Comparison of ENCODE assay signal across 10 mouse cellular contexts in the genomic region with DNA sequence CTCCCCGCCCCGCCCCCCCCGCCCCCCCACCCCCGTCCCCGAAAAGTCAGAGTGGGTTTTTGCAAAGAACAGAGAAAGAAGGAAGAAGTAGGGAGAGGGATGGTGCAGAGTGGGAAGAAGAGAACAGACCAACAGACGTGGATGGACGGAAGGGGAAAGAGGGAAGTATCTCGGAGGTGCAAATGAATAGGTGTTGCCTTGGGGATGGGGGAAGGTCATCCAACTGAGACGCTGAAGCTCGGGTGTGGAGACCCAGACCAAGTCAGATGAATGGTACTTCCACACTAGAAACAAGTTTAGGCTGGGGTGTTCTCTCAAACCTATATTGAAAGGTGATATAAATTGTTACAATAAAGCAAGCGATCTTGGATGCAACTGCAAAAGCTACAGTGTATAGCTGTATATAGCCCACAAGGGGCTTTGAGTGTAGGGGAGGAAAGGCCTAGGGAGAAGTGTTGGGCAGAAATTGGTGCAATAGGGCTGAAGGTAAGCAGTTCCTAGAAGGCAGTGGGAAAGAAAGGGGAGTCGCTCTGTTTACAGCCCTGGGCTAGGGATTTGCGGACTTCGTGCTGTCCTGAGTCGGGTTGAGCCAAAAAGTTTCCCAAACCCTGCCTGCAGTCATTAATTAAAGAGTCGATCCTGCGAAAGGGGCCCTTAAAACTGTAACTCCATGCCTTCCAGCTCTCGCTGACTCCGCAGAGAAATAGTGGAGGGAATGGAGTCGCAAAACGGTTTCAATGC. TPM values are rescaled to one million over a fixed set of nuclear protein-coding genes. Genes with fewer than 3 reads are reported as not detected.
DNase-seq lines count a peak whose midpoint lies in the region; ATAC-seq and TF ChIP-seq lines count a peak whose summit lies in the region.
"Had no signal": no experiment of that assay in that cellular context is flagged by ENCODE, and none has a peak within 500 bp of the region (broad histone marks: within the 10 kb centered on the region; RNA-seq: fewer than 3 reads in every experiment).

No protein-coding gene starts in this region.

- peaks cover 27% of the 10 kb centered on the region for H3K4me1 ChIP-seq in embryonic facial prominence, embryonic 15.5 days
- H3K4me1 ChIP-seq in hindbrain, postnatal 0 days (ENCODE audit: insufficient read depth, low read length) = no peaks in the 10 kb centered on the region
- H3K4me1 ChIP-seq in midbrain, postnatal 0 days (ENCODE audit: insufficient read depth, low read length) = no peaks in the 10 kb centered on the region

- peaks cover 79% of the 10 kb centered on the region for H3K27me3 ChIP-seq in embryonic facial prominence, embryonic 15.5 days
- peaks cover 92% of the 10 kb centered on the region for H3K27me3 ChIP-seq in hindbrain, postnatal 0 days (ENCODE audit: insufficient read depth, low read length)
- H3K27me3 ChIP-seq in midbrain, postnatal 0 days (ENCODE audit: insufficient read depth, low read length) = peaks cover 82% of the 10 kb centered on the region

- intact Hi-C loops in left cerebral cortex, postnatal 14 days (cut with DNase I) = loop anchor here (10.0 kb wide), 1 partner anchor 885 kb away; no protein-coding TSS in a partner anchor

- H3K4me2 ChIP-seq in embryonic facial prominence, embryonic 15.5 days (replicated peaks) = peak overlapping the region; percentile 48
- H3K4me2 ChIP-seq in hindbrain, postnatal 0 days (ENCODE audit: low read depth, low read length) = peak overlapping the region; percentile 33
- peak overlapping the region; percentile 23; the same call in 1 of the 2 replicates for H3K4me2 ChIP-seq in midbrain, postnatal 0 days (ENCODE audit: low read depth, low read length, poor library complexity, severe bottlenecking)
- H3K4me2 ChIP-seq: lung, embryonic 14.5 days had no signal

- no peak for TF ChIP-seq CTCF in hindbrain, postnatal 0 days (IDR thresholded peaks at IDR 0.05; ENCODE audit: low read depth)
- TF ChIP-seq CTCF in midbrain, postnatal 0 days (IDR thresholded peaks at IDR 0.05) = no peak

- 10% methylated on average over 21 of the region's 21 CpGs for WGBS in embryonic facial prominence, embryonic 15.5 days
- 7% methylated on average over 21 of the region's 21 CpGs for WGBS in hindbrain, postnatal 0 days
- WGBS in midbrain, postnatal 0 days = 2% methylated on average over 21 of the region's 21 CpGs

- peak overlapping the region; percentile 31; the same call in 1 of the 2 replicates for H3K4me3 ChIP-seq in embryonic facial prominence, embryonic 15.5 days (replicated peaks)
- no peak overlapping the region for H3K4me3 ChIP-seq in hindbrain, postnatal 0 days (ENCODE audit: low read length)
- no peak overlapping the region for H3K4me3 ChIP-seq in midbrain, postnatal 0 days (ENCODE audit: low read depth, low read length)

- peak; percentile 58 for DNase-seq in R1 (ENCODE audit: low read depth, low spot score)
- no peak for DNase-seq in hindbrain, postnatal 0 days (ENCODE audit: low spot score)
- DNase-seq in midbrain, postnatal 0 days (ENCODE audit: low spot score) = no peak
- DNase-seq in left cerebral cortex, postnatal 14 days (ENCODE audit: low spot score in 2 of 2) = no peak
- DNase-seq in adrenal gland, adult (ENCODE audit: inconsistent age in 2 of 2, low spot score in 1 of 2) = no peak
- DNase-seq in kidney, adult 8-10 months = no peak
- DNase-seq: heart, postnatal 36 days; kidney, postnatal 25 days; lung, embryonic 14.5 days had no signal

- H3K9me3 ChIP-seq in embryonic facial prominence, embryonic 15.5 days (replicated peaks) = no peaks in the 10 kb centered on the region
- no peaks in the 10 kb centered on the region for H3K9me3 ChIP-seq in hindbrain, postnatal 0 days (ENCODE audit: low read length)
- H3K9me3 ChIP-seq in midbrain, postnatal 0 days (ENCODE audit: low read length) = no peaks in the 10 kb centered on the region

- no peak for ATAC-seq in embryonic facial prominence, embryonic 15.5 days (ENCODE audit: insufficient number of reproducible peaks, low FRiP score, low TSS enrichment, low read depth)
- no peak for ATAC-seq in hindbrain, postnatal 0 days
- no peak; the same call in 1 of the 2 replicates for ATAC-seq in midbrain, postnatal 0 days (ENCODE audit: low FRiP score)

- H3K36me3 ChIP-seq in embryonic facial prominence, embryonic 15.5 days = no peaks in the 10 kb centered on the region
- no peaks in the 10 kb centered on the region for H3K36me3 ChIP-seq in hindbrain, postnatal 0 days (ENCODE audit: insufficient read depth, low read length)
- no peaks in the 10 kb centered on the region for H3K36me3 ChIP-seq in midbrain, postnatal 0 days (ENCODE audit: insufficient read depth, low read length)

- H3K9ac ChIP-seq in embryonic facial prominence, embryonic 15.5 days = no peak overlapping the region
- H3K9ac ChIP-seq in hindbrain, postnatal 0 days (replicated peaks; ENCODE audit: low read length) = no peak overlapping the region
- no peak overlapping the region for H3K9ac ChIP-seq in midbrain, postnatal 0 days (replicated peaks; ENCODE audit: low read length, poor library complexity, severe bottlenecking)
- H3K9ac ChIP-seq: lung, embryonic 14.5 days had no signal

- no peak overlapping the region for H3K27ac ChIP-seq in embryonic facial prominence, embryonic 15.5 days (replicated peaks)
- H3K27ac ChIP-seq in hindbrain, postnatal 0 days = no peak overlapping the region
- H3K27ac ChIP-seq in midbrain, postnatal 0 days (ENCODE audit: low read depth, low read length) = no peak overlapping the region

RNA-seq across cellular contexts. Expression of gene Tfap2a, which starts 28.7 kb away (rescaled TPM):
- 13.4 and 15.4 TPM in 2 replicates for polyA plus RNA-seq in embryonic facial prominence, embryonic 15.5 days (2015; fragmentation: Nextera tagmentation; extraction: Ambion mirVana)
- total RNA-seq in hindbrain, postnatal 0 days (2014; rRNA removed) = 2.1 and 4.7 TPM in 2 replicates
- polyA plus RNA-seq in hindbrain, postnatal 0 days (2015; fragmentation: Nextera tagmentation; extraction: Ambion mirVana) = 6.9 and 7.2 TPM in 2 replicates
- total RNA-seq in midbrain, postnatal 0 days (2014; rRNA removed) = 1.3 and 4.0 TPM in 2 replicates
- 1.3 and 2.0 TPM in 2 replicates for polyA plus RNA-seq in midbrain, postnatal 0 days (2015; fragmentation: Nextera tagmentation; extraction: Ambion mirVana)
- under 1 TPM; 0.44 TPM for total RNA-seq in left cerebral cortex, postnatal 14 days (2021)
